Mouse (Mus musculus): ENCODE results near the gene Tsr2.

DNA sequence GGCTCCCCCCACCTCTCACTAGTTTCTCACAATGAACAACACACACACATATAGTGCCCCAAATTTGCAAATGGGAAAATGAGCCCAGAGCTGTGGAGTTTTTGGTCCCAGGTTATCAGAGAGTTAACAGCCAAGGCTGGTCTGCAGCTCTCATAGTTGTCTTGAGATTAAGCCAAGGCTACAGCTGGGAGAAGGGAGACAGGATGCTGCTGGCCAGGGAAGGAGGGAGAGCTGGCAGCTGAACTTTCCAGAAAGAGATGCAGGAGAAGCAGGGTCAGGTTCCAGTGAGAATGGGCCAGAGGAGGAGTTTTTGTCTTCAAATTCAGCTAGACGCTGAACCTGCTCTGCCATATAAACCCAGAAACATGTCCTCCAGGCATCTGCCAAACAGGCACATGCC is 37.0 kb downstream of the Tsr2 start:
- TF ChIP-seq POLR2AphosphoS2 (IDR thresholded peaks at IDR 0.05; ENCODE audit: insufficient read length, low read depth) (no peak), MYOG (IDR thresholded peaks at IDR 0.05; ENCODE audit: control insufficient read depth in 1 of 3, insufficient read depth in 1 of 3, insufficient read length in 2 of 3, low read depth in 2 of 3) (no peak), POLR2A (IDR thresholded peaks at IDR 0.05; ENCODE audit: insufficient read length, low read depth) (no peak), USF1 (IDR thresholded peaks at IDR 0.05; ENCODE audit: low read depth) (no peak), MAX (IDR thresholded peaks at IDR 0.05; ENCODE audit: low read depth) (no peak), MYOD1 (IDR thresholded peaks at IDR 0.05; ENCODE audit: control insufficient read depth in 1 of 3, insufficient read length in 2 of 3, low read depth in 2 of 3) (no peak), CEBPB (IDR thresholded peaks at IDR 0.05; ENCODE audit: insufficient read depth, poor library complexity, severe bottlenecking) (no peak), TCF12 (IDR thresholded peaks at IDR 0.05; ENCODE audit: insufficient read depth, poor library complexity, severe bottlenecking) (no peak), REST (IDR thresholded peaks at IDR 0.05; ENCODE audit: insufficient read depth, insufficient read length) (no peak), E2F4 (IDR thresholded peaks at IDR 0.05; ENCODE audit: insufficient read depth) (no peak)
